Mouse (Mus musculus): Measurements from ENCODE around the gene Gm43738. TPM values are rescaled to one million over a fixed set of nuclear protein-coding genes. Genes with fewer than 3 reads are reported as not detected.

Gm43738 gene
- total RNA-seq, 2 experiments from 2014 or later: not detected

Other genes starting within 250 kb of the Gm43738 start
- gene Msto1, start 187.1 kb downstream of the Gm43738 start, total RNA-seq (2021): 10 to 100 TPM; 23.9 to 27.2 TPM
- gene Ash1l, start 150.5 kb downstream of the Gm43738 start, total RNA-seq (2021): 10 to 100 TPM; 34.4 to 44.4 TPM
- 100 to 1,000 TPM; 114 to 128 TPM for gene Dap3, start 149.9 kb downstream of the Gm43738 start, total RNA-seq (2021)
- gene Rusc1, start 7.8 kb downstream of the Gm43738 start, total RNA-seq (2021): 10 to 100 TPM; 19.2 to 23.2 TPM
- 10 to 100 TPM; 56.9 to 70.2 TPM for gene Fdps, start 860 bp upstream of the Gm43738 start, total RNA-seq (2021)
- 10 to 100 TPM; 15.2 to 41.1 TPM for gene Pklr, start 35.0 kb upstream of the Gm43738 start, total RNA-seq (2021)
- gene Hcn3, start 59.1 kb upstream of the Gm43738 start, total RNA-seq (2021): 1 to 10 TPM; 2.2 to 5.7 TPM
- gene Clk2, start 63.7 kb upstream of the Gm43738 start, total RNA-seq (2021): 10 to 100 TPM; 42.0 to 65.6 TPM
- 10 to 100 TPM; 67.9 to 72.7 TPM for gene Scamp3, start 76.4 kb upstream of the Gm43738 start, total RNA-seq (2021)
- gene Fam189b, start 82.0 kb upstream of the Gm43738 start, total RNA-seq (2021): 10 to 100 TPM; 16.2 to 24.8 TPM
- 10 to 100 TPM; 47.8 to 48.1 TPM for gene Gba, start 101.8 kb upstream of the Gm43738 start, total RNA-seq (2021)
- gene Thbs3, start 114.1 kb upstream of the Gm43738 start, total RNA-seq (2021): 10 to 100 TPM; 21.8 to 22.6 TPM
- gene Mtx1, start 126.0 kb upstream of the Gm43738 start, total RNA-seq (2021): 100 to 1,000 TPM; 176 to 198 TPM
- gene Muc1, start 128.0 kb upstream of the Gm43738 start, total RNA-seq (2021): under 1 TPM; 0.51 to 0.55 TPM
- gene Krtcap2, start 144.9 kb upstream of the Gm43738 start, total RNA-seq (2021): 100 to 1,000 TPM; 109 to 116 TPM
- gene Trim46, start 145.2 kb upstream of the Gm43738 start, total RNA-seq (2021): 1 to 10 TPM; 2.0 to 4.2 TPM
- gene Dpm3, start 158.3 kb upstream of the Gm43738 start, total RNA-seq (2021): 100 to 1,000 TPM; 115 to 122 TPM
- gene Slc50a1, start 169.5 kb upstream of the Gm43738 start, total RNA-seq (2021): 10 to 100 TPM; 46.7 to 53.1 TPM
- gene Efna1, start 180.0 kb upstream of the Gm43738 start, total RNA-seq (2021): 10 to 100 TPM; 25.0 to 34.3 TPM
- under 1 TPM; 0.51 to 0.73 TPM for gene Efna3, start 221.9 kb upstream of the Gm43738 start, total RNA-seq (2021)
- 1 to 10 TPM; 1.7 to 2.2 TPM for gene Efna4, start 236.9 kb upstream of the Gm43738 start, total RNA-seq (2021)
- 10 to 100 TPM; 62.8 to 68.9 TPM for gene Adam15, start 248.9 kb upstream of the Gm43738 start, total RNA-seq (2021)